Comparison of ENCODE assay signal across 9 mouse cellular contexts in the genomic region with DNA sequence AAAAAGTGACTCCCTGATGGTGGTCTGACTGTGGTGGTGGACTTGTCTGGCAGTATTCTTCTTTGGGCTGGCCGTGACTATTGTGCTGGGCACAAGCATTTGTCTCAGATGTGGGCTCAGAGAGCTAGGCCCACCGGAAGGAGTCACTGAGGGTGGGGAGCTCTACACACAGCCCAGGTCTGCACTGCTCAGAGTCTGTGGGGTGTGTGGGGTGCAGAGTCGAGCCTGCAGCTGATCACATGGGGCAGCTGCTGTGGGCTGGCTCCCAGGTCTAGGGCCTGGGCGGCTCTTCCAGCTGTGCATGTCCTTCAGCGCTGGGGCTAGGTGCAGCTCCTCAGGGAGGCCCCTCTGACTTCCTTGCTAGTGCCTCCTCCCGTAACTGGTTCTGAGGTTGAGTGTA. TPM values are rescaled to one million over a fixed set of nuclear protein-coding genes. Genes with fewer than 3 reads are reported as not detected.
A peak's percentile ranks its signal among the peaks of the same experiment; 100 is the strongest.
DNase-seq lines count a peak whose midpoint lies in the region; ATAC-seq and TF ChIP-seq lines count a peak whose summit lies in the region.
"Had no signal": no experiment of that assay in that cellular context is flagged by ENCODE, and none has a peak within 500 bp of the region (broad histone marks: within the 10 kb centered on the region; RNA-seq: fewer than 3 reads in every experiment).

No protein-coding gene starts in this region.

- TF ChIP-seq CTCF in heart, adult 2 months (IDR thresholded peaks at IDR 0.05), result no peak

- H3K4me2 ChIP-seq in embryonic facial prominence, embryonic 11.5 days (ENCODE audit: low read depth, low read length), result peak overlapping the region; percentile 1; the same call in 1 of the 2 replicates
- peak overlapping the region; percentile 22 for H3K4me2 ChIP-seq in hindbrain, embryonic 16.5 days (ENCODE audit: low read length)
- peak overlapping the region; percentile 87 for H3K4me2 ChIP-seq in liver, embryonic 13.5 days

- DNase-seq in heart, adult 2 months, result peak in 1 of 2 experiments; percentile 48
- DNase-seq in heart, postnatal 10 days, result no peak
- DNase-seq in embryonic facial prominence, embryonic 11.5 days (ENCODE audit: low spot score), result no peak
- no peak for DNase-seq in liver, embryonic 13.5 days
- no peak for DNase-seq in MN1 (ENCODE audit: low spot score)
- no peak for DNase-seq in layer of hippocampus, adult 11-12 months (ENCODE audit: low spot score)
- no peak for DNase-seq in ovary, postnatal 14 days (ENCODE audit: low spot score)

- H3K4me3 ChIP-seq in heart, adult 2 months, result peak overlapping the region; percentile 92
- no peak overlapping the region for H3K4me3 ChIP-seq in embryonic facial prominence, embryonic 11.5 days (ENCODE audit: low read depth, low read length)
- no peak overlapping the region for H3K4me3 ChIP-seq in hindbrain, embryonic 16.5 days (ENCODE audit: low read length)
- peak overlapping the region; percentile 1; the same call in 1 of the 2 replicates for H3K4me3 ChIP-seq in liver, embryonic 13.5 days (replicated peaks)

- H3K9me3 ChIP-seq in embryonic facial prominence, embryonic 11.5 days (replicated peaks; ENCODE audit: control insufficient read depth, low read length), result no peaks in the 10 kb centered on the region
- no peaks in the 10 kb centered on the region for H3K9me3 ChIP-seq in hindbrain, embryonic 16.5 days (ENCODE audit: control insufficient read depth, low read length)
- no peaks in the 10 kb centered on the region for H3K9me3 ChIP-seq in liver, embryonic 13.5 days (replicated peaks)

- TF ChIP-seq POLR2A in heart, adult 2 months (IDR thresholded peaks at IDR 0.05; ENCODE audit: insufficient read depth, low read depth, low read length), result no peak

- peaks cover 50% of the 10 kb centered on the region for H3K4me1 ChIP-seq in heart, adult 2 months (ENCODE audit: control insufficient read depth, insufficient read depth, low read length)
- peaks cover 21% of the 10 kb centered on the region for H3K4me1 ChIP-seq in embryonic facial prominence, embryonic 11.5 days (ENCODE audit: control insufficient read depth, insufficient read depth, low read length)
- peaks cover 69% of the 10 kb centered on the region for H3K4me1 ChIP-seq in hindbrain, embryonic 16.5 days (ENCODE audit: control insufficient read depth, insufficient read depth, low read depth, low read length)
- H3K4me1 ChIP-seq in liver, embryonic 13.5 days (replicated peaks), result peaks cover 90% of the 10 kb centered on the region

- H3K9ac ChIP-seq in heart, adult 2 months (ENCODE audit: low read depth, low read length), result peak overlapping the region; percentile 68
- H3K9ac ChIP-seq in embryonic facial prominence, embryonic 11.5 days (replicated peaks; ENCODE audit: low read length), result peak overlapping the region; percentile 33; the same call in 1 of the 2 replicates
- no peak overlapping the region for H3K9ac ChIP-seq in hindbrain, embryonic 16.5 days (ENCODE audit: low read depth, low read length)
- peak overlapping the region; percentile 41 for H3K9ac ChIP-seq in liver, embryonic 13.5 days

- peak overlapping the region; percentile 87 for H3K27ac ChIP-seq in heart, adult 2 months
- no peak overlapping the region for H3K27ac ChIP-seq in embryonic facial prominence, embryonic 11.5 days (replicated peaks; ENCODE audit: low read depth, low read length)
- H3K27ac ChIP-seq in hindbrain, embryonic 16.5 days (ENCODE audit: low read depth, low read length), result no peak overlapping the region
- peak overlapping the region; percentile 8; the same call in 1 of the 2 replicates for H3K27ac ChIP-seq in liver, embryonic 13.5 days

- H3K27me3 ChIP-seq in heart, adult 2 months (ENCODE audit: control insufficient read depth, insufficient read depth, low read length), result no peaks in the 10 kb centered on the region
- no peaks in the 10 kb centered on the region for H3K27me3 ChIP-seq in embryonic facial prominence, embryonic 11.5 days (ENCODE audit: control insufficient read depth, insufficient read depth, low read length)
- H3K27me3 ChIP-seq in hindbrain, embryonic 16.5 days (replicated peaks; ENCODE audit: control insufficient read depth, insufficient read depth, low read length), result no peaks in the 10 kb centered on the region
- H3K27me3 ChIP-seq in liver, embryonic 13.5 days, result peaks cover 31% of the 10 kb centered on the region

- intact Hi-C loops in heart, adult 2 months (cut with DNase I), result no loop called here
- intact Hi-C loops in heart, postnatal 10 days (cut with DNase I), result loop anchor here (1.0 kb wide), 1 partner anchor 82 kb away; no protein-coding TSS in a partner anchor

- ATAC-seq in embryonic facial prominence, embryonic 11.5 days (replicated peaks; ENCODE audit: insufficient number of reproducible peaks, low FRiP score, low TSS enrichment, low read depth), result 0 out of 2 replicates have a peak, but pooled peaks have one; percentile 14
- no peak for ATAC-seq in hindbrain, embryonic 16.5 days
- 0 out of 2 replicates have a peak, but pooled peaks have one; percentile 26 for ATAC-seq in liver, embryonic 13.5 days (ENCODE audit: low read depth)
- ATAC-seq: CD4-positive, CD25-positive, alpha-beta regulatory T cell, adult 4 months had no signal

- peaks cover 12% of the 10 kb centered on the region for H3K79me2 ChIP-seq in heart, adult 2 months (replicated peaks; ENCODE audit: control insufficient read depth, insufficient read depth, low read length)

- H3K36me3 ChIP-seq in heart, adult 2 months (ENCODE audit: control insufficient read depth, insufficient read depth, low read length), result no peaks in the 10 kb centered on the region
- H3K36me3 ChIP-seq in embryonic facial prominence, embryonic 11.5 days (replicated peaks; ENCODE audit: control insufficient read depth, insufficient read depth, low read depth, low read length), result no peaks in the 10 kb centered on the region
- no peaks in the 10 kb centered on the region for H3K36me3 ChIP-seq in hindbrain, embryonic 16.5 days (ENCODE audit: control insufficient read depth, insufficient read depth, low read length)
- no peaks in the 10 kb centered on the region for H3K36me3 ChIP-seq in liver, embryonic 13.5 days

- TF ChIP-seq EP300 in heart, adult 2 months (IDR thresholded peaks at IDR 0.05; ENCODE audit: insufficient read depth, low read depth, low read length), result no peak

- 10% methylated on average over 6 of the region's 6 CpGs for WGBS in heart, adult 2 months
- 63% methylated on average over 6 of the region's 6 CpGs for WGBS in embryonic facial prominence, embryonic 11.5 days
- 56% methylated on average over 6 of the region's 6 CpGs for WGBS in hindbrain, embryonic 16.5 days
- 47% methylated on average over 6 of the region's 6 CpGs for WGBS in liver, embryonic 13.5 days (ENCODE audit: insufficient replicate concordance)

RNA-seq across cellular contexts. Expression of gene Rxra, which starts 3.8 kb away (rescaled TPM):
- total RNA-seq in heart, adult 2 months (2021), result 10 to 100 TPM; 45.1 to 52.0 TPM
- 42.7 and 52.6 TPM in 2 replicates for polyA plus RNA-seq in heart, adult 2 months (2012; rRNA removed)
- total RNA-seq in heart, postnatal 10 days (2021), result 10 to 100 TPM; 38.6 to 42.5 TPM
- 7.6 and 9.7 TPM in 2 replicates for polyA plus RNA-seq in embryonic facial prominence, embryonic 11.5 days (2014; fragmentation: Nextera tagmentation; extraction: Ambion mirVana)
- 3.4 and 4.0 TPM in 2 replicates for polyA plus RNA-seq in hindbrain, embryonic 16.5 days (2015; fragmentation: Nextera tagmentation; extraction: Ambion mirVana)
- 3.5 and 3.7 TPM in 2 replicates for polyA plus RNA-seq in liver, embryonic 13.5 days (2015; fragmentation: Nextera tagmentation; extraction: Ambion mirVana)

Comparison
In these comparisons a context has a peak if more than half of its experiments do, and no peak if none do; other contexts are left out.
1. H3K27ac ChIP-seq: peak in heart, adult 2 months (single experiment) and liver, embryonic 13.5 days (single experiment); none in embryonic facial prominence, embryonic 11.5 days (single experiment) and hindbrain, embryonic 16.5 days (single experiment).
2. H3K4me3 ChIP-seq: peak in heart, adult 2 months (single experiment) and liver, embryonic 13.5 days (single experiment); none in embryonic facial prominence, embryonic 11.5 days (single experiment) and hindbrain, embryonic 16.5 days (single experiment).
3. H3K4me2 ChIP-seq: peak in every context shown above with its lines; median percentile 87 in liver, embryonic 13.5 days; 22 in hindbrain, embryonic 16.5 days; 1 in embryonic facial prominence, embryonic 11.5 days.